Mouse (Mus musculus): ENCODE measurements around the gene Klhl36. TPM values are rescaled to one million over a fixed set of nuclear protein-coding genes. Genes with fewer than 3 reads are reported as not detected.
A peak's percentile ranks its signal among the peaks of the same experiment; 100 is the strongest.

Gene Klhl36
- total RNA-seq, 2 experiments from 2014 or later = 4.9 to 5.8 TPM

GRCm38 (mm10) chr8:119873181-119873580 is 11.1 kb downstream of the Klhl36 start:
- DNase-seq (ENCODE audit: low spot score in 2 of 2) = no peak

- DNase-seq (ENCODE audit: low spot score in 2 of 2) = no peak
Observed at GRCm38 (mm10) chr8:119881301-119881700, 19.2 kb downstream of the Klhl36 start.

GRCm38 (mm10) chr8:119881917-119882316 is 19.9 kb downstream of the Klhl36 start:
- DNase-seq (ENCODE audit: low spot score in 2 of 2) = no peak

GRCm38 (mm10) chr8:119883281-119883680 is 21.2 kb downstream of the Klhl36 start:
- no peak for DNase-seq (ENCODE audit: low spot score in 2 of 2)

- peak in 1 of 2 experiments; percentile 46 for DNase-seq (ENCODE audit: low spot score in 2 of 2)
Observed at GRCm38 (mm10) chr8:119885612-119886011, 23.5 kb downstream of the Klhl36 start.

GRCm38 (mm10) chr8:119887130-119887529 is 25.1 kb downstream of the Klhl36 start:
- peak; percentile 41 to 59 for DNase-seq (ENCODE audit: low spot score in 2 of 2)

- no peak for DNase-seq (ENCODE audit: low spot score in 2 of 2)
Observed at GRCm38 (mm10) chr8:119888012-119888411, 25.9 kb downstream of the Klhl36 start.

- DNase-seq (ENCODE audit: low spot score in 2 of 2) = no peak
Observed at GRCm38 (mm10) chr8:119897069-119897468, 35.0 kb downstream of the Klhl36 start.

GRCm38 (mm10) chr8:119897933-119898332 is 35.9 kb downstream of the Klhl36 start:
- DNase-seq (ENCODE audit: low spot score in 2 of 2) = no peak

- no peak for DNase-seq (ENCODE audit: low spot score in 2 of 2)
Observed at GRCm38 (mm10) chr8:119901349-119901748, 39.3 kb downstream of the Klhl36 start.

GRCm38 (mm10) chr8:119901952-119902351 is 39.9 kb downstream of the Klhl36 start:
- DNase-seq (ENCODE audit: low spot score in 2 of 2) = peak in 1 of 2 experiments; percentile 43

GRCm38 (mm10) chr8:119904323-119904911 is 42.4 kb downstream of the Klhl36 start:
- no peak for DNase-seq (ENCODE audit: low spot score in 2 of 2)

GRCm38 (mm10) chr8:119909944-119910546 is 48.0 kb downstream of the Klhl36 start, which contains the start of gene Usp10:
TSS of gene Usp10 (plus strand) at chr8:119910360.
- DNase-seq (ENCODE audit: low spot score in 2 of 2) = no peak

GRCm38 (mm10) chr8:119910547-119911257 is 48.6 kb downstream of the Klhl36 start, which contains the start of gene Gm20388:
TSS of gene Gm20388 (plus strand) at chr8:119910841.
- DNase-seq (ENCODE audit: low spot score in 2 of 2) = peak; percentile 92

- no peak for DNase-seq (ENCODE audit: low spot score in 2 of 2)
Observed at GRCm38 (mm10) chr8:119911258-119911962, 49.3 kb downstream of the Klhl36 start.

- no peak for DNase-seq (ENCODE audit: low spot score in 2 of 2)
Observed at GRCm38 (mm10) chr8:119912643-119913042, 50.6 kb downstream of the Klhl36 start.

GRCm38 (mm10) chr8:119913181-119913580 is 51.1 kb downstream of the Klhl36 start:
- no peak for DNase-seq (ENCODE audit: low spot score in 2 of 2)

GRCm38 (mm10) chr8:119914161-119914560 is 52.1 kb downstream of the Klhl36 start:
- DNase-seq (ENCODE audit: low spot score in 2 of 2) = no peak

GRCm38 (mm10) chr8:119915298-119915697 is 53.2 kb downstream of the Klhl36 start:
- DNase-seq (ENCODE audit: low spot score in 2 of 2) = no peak

- DNase-seq (ENCODE audit: low spot score in 2 of 2) = no peak
Observed at GRCm38 (mm10) chr8:119916237-119916892, 54.3 kb downstream of the Klhl36 start.

- DNase-seq (ENCODE audit: low spot score in 2 of 2) = no peak
Observed at GRCm38 (mm10) chr8:119917415-119917814, 55.3 kb downstream of the Klhl36 start.

Measured in adrenal gland, adult 18-20 months (tissue).